In genomic region chr7:5363599-5363998, GRCm38 (mm10) we compare ENCODE assay signal across 30 mouse cellular contexts. TPM values are rescaled to one million over a fixed set of nuclear protein-coding genes. Genes with fewer than 3 reads are reported as not detected.
DNase-seq lines count a peak whose midpoint lies in the region; ATAC-seq lines count a peak whose summit lies in the region.
"Had no signal": no experiment of that assay in that cellular context is flagged by ENCODE, and none has a peak within 500 bp of the region (broad histone marks: within the 10 kb centered on the region; RNA-seq: fewer than 3 reads in every experiment).

No protein-coding gene starts in this region.

- H3K4me2 ChIP-seq in midbrain, embryonic 13.5 days (replicated peaks) = no peak overlapping the region
- H3K4me2 ChIP-seq: embryonic facial prominence, embryonic 13.5 days; forebrain, embryonic 12.5 days; forebrain, embryonic 15.5 days; heart, embryonic 12.5 days; heart, embryonic 15.5 days; hindbrain, embryonic 13.5 days had no signal

- no peak overlapping the region for H3K27ac ChIP-seq in midbrain, embryonic 13.5 days
- H3K27ac ChIP-seq: embryonic facial prominence, embryonic 10.5 days; embryonic facial prominence, embryonic 13.5 days; forebrain, embryonic 12.5 days; forebrain, embryonic 15.5 days; heart, embryonic 15.5 days; hindbrain, embryonic 10.5 days; hindbrain, embryonic 13.5 days had no signal

- ATAC-seq in inflammation-experienced regulatory T-cells, adult 6 months = peak; percentile 73
- no peak for ATAC-seq in midbrain, embryonic 13.5 days
- ATAC-seq: forebrain, embryonic 15.5 days; hindbrain, embryonic 16.5 days had no signal

- peaks cover 55% of the 10 kb centered on the region for H3K9me3 ChIP-seq in midbrain, embryonic 13.5 days

- peak; percentile 93 for DNase-seq in A20 (ENCODE audit: low read depth, low spot score)
- DNase-seq in CD4-positive, CD25-positive, alpha-beta regulatory T cell, adult 2 months (ENCODE audit: low read depth, low spot score) = peak; percentile 17
- DNase-seq in lung, postnatal 4 days = no peak
- DNase-seq in cerebellum, postnatal 25 days = no peak
- DNase-seq: adrenal gland, adult 2 months; adrenal gland, postnatal 14 days; B cell, adult 2 months; cerebellum, adult 11 months; cerebellum, adult 2 months; cerebellum, adult 9-11 months; cerebellum, postnatal 36 days; embryo, embryonic 11 days; gastrocnemius, postnatal 25 days; heart, adult 18-20 months; heart, postnatal 10 days; heart, postnatal 36 days had no signal

- no peak overlapping the region for H3K9ac ChIP-seq in midbrain, embryonic 13.5 days (replicated peaks)
- H3K9ac ChIP-seq: embryonic facial prominence, embryonic 13.5 days; forebrain, embryonic 12.5 days; forebrain, embryonic 15.5 days; heart, embryonic 12.5 days; heart, embryonic 15.5 days; hindbrain, embryonic 13.5 days had no signal

- no peaks in the 10 kb centered on the region for H3K27me3 ChIP-seq in midbrain, embryonic 13.5 days
- H3K27me3 ChIP-seq: embryonic facial prominence, embryonic 13.5 days; forebrain, embryonic 12.5 days; forebrain, embryonic 15.5 days; heart, embryonic 12.5 days; heart, embryonic 15.5 days; hindbrain, embryonic 13.5 days had no signal

- H3K36me3 ChIP-seq in midbrain, embryonic 13.5 days = no peaks in the 10 kb centered on the region
- H3K36me3 ChIP-seq: embryonic facial prominence, embryonic 10.5 days; embryonic facial prominence, embryonic 13.5 days; forebrain, embryonic 12.5 days; forebrain, embryonic 15.5 days; heart, embryonic 12.5 days; heart, embryonic 15.5 days; hindbrain, embryonic 10.5 days; hindbrain, embryonic 13.5 days had no signal

- no peaks in the 10 kb centered on the region for H3K4me1 ChIP-seq in midbrain, embryonic 13.5 days (replicated peaks)
- H3K4me1 ChIP-seq: embryonic facial prominence, embryonic 10.5 days; embryonic facial prominence, embryonic 13.5 days; forebrain, embryonic 12.5 days; forebrain, embryonic 15.5 days; heart, embryonic 12.5 days; heart, embryonic 15.5 days; hindbrain, embryonic 10.5 days; hindbrain, embryonic 13.5 days had no signal

- 93% methylated on average over 5 of the region's 5 CpGs for WGBS in midbrain, embryonic 13.5 days

- H3K4me3 ChIP-seq in midbrain, embryonic 13.5 days (replicated peaks) = no peak overlapping the region
- H3K4me3 ChIP-seq: embryonic facial prominence, embryonic 10.5 days; embryonic facial prominence, embryonic 13.5 days; erythroblast, embryonic 14.5 days; forebrain, embryonic 12.5 days; forebrain, embryonic 15.5 days; heart, embryonic 12.5 days; heart, embryonic 15.5 days; hindbrain, embryonic 10.5 days; hindbrain, embryonic 13.5 days had no signal

RNA-seq across cellular contexts. Expression of gene Nlrp2, which starts 12.8 kb away (rescaled TPM):
- not detected for polyA plus RNA-seq in inflammation-experienced regulatory T-cells, adult 6 months (2017; shearing (Covaris generic))
- polyA plus RNA-seq in midbrain, embryonic 13.5 days (2015; fragmentation: Nextera tagmentation; extraction: Ambion mirVana) = not detected in 2 replicates
- polyA plus RNA-seq: adrenal gland, adult 2 months; cerebellum, adult 2 months; cortical plate, adult 2 months; embryonic facial prominence, embryonic 10.5 days; embryonic facial prominence, embryonic 13.5 days; erythroblast, embryonic 14.5 days; forebrain, embryonic 12.5 days; forebrain, embryonic 15.5 days; gonadal fat pad, adult 2 months; heart, embryonic 12.5 days; heart, embryonic 15.5 days; hindbrain, embryonic 10.5 days; hindbrain, embryonic 13.5 days; hindbrain, embryonic 16.5 days had no signal

RNA-seq across cellular contexts. Expression of gene Gm5065, which starts 13.3 kb away (rescaled TPM):
- polyA plus RNA-seq in inflammation-experienced regulatory T-cells, adult 6 months (2017; shearing (Covaris generic)) = not detected
- polyA plus RNA-seq in midbrain, embryonic 13.5 days (2015; fragmentation: Nextera tagmentation; extraction: Ambion mirVana) = not detected in 2 replicates
- polyA plus RNA-seq: adrenal gland, adult 2 months; cerebellum, adult 2 months; cortical plate, adult 2 months; embryonic facial prominence, embryonic 10.5 days; embryonic facial prominence, embryonic 13.5 days; erythroblast, embryonic 14.5 days; forebrain, embryonic 12.5 days; forebrain, embryonic 15.5 days; gonadal fat pad, adult 2 months; heart, embryonic 12.5 days; heart, embryonic 15.5 days; hindbrain, embryonic 10.5 days; hindbrain, embryonic 13.5 days; hindbrain, embryonic 16.5 days had no signal

RNA-seq across cellular contexts. Expression of gene Vmn1r58, which starts 49.6 kb away (rescaled TPM):
- under 1 TPM in 1 of 3 experiments, not detected in 2; 0.03 TPM for polyA plus RNA-seq in inflammation-experienced regulatory T-cells, adult 6 months (2017; shearing (Covaris generic))
- polyA plus RNA-seq in midbrain, embryonic 13.5 days (2015; fragmentation: Nextera tagmentation; extraction: Ambion mirVana) = not detected in 2 replicates
- polyA plus RNA-seq: adrenal gland, adult 2 months; cerebellum, adult 2 months; cortical plate, adult 2 months; embryonic facial prominence, embryonic 10.5 days; embryonic facial prominence, embryonic 13.5 days; erythroblast, embryonic 14.5 days; forebrain, embryonic 12.5 days; forebrain, embryonic 15.5 days; gonadal fat pad, adult 2 months; heart, embryonic 12.5 days; heart, embryonic 15.5 days; hindbrain, embryonic 10.5 days; hindbrain, embryonic 13.5 days; hindbrain, embryonic 16.5 days had no signal

Comparison
In these comparisons a context has a peak if more than half of its experiments do, and no peak if none do; other contexts are left out.
1. DNase-seq: peak in A20 (single experiment) and CD4-positive, CD25-positive, alpha-beta regulatory T cell, adult 2 months (single experiment); none in lung, postnatal 4 days (0 of 2) and cerebellum, postnatal 25 days (0 of 2).